Mouse (Mus musculus) liver, postnatal 0 days (tissue): Measurements from ENCODE around the gene Olfr1240.

Experiments used
- CTCF ChIP-seq: sonication (generic); IDR thresholded peaks from 2 replicates; pipeline ENCODE4 v1.5.1; 2016; ENCODE audit warnings: antibody characterized with exemption, low read depth
- EP300 ChIP-seq: IDR thresholded peaks from 2 replicates; pipeline ENCODE4 v1.6.1; 2016; ENCODE audit warnings: antibody characterized with exemption, low read depth, mild to moderate bottlenecking

DNA sequence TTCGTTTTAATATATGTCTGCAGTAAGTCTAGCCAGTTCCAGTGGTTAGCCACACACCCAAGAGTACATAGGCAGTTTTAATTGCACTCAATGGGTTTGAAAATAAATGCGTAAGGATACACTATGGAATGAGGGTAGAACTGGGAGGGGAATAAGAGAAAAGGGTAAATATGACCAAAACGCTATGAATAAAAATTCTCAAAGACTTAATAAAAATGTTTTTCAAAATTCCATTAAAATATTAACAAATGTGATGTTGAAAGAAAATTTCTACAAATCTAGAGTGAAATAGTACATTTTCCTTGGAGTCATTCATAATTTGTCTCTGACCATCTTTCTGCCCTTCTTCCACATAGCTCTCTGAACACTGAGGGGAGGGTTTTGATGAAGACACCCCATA is at the start of gene Olfr1240:
- TF ChIP-seq CTCF (no peak), EP300 (no peak)
